Mouse (Mus musculus) testis, adult 2 months (tissue): ENCODE data around the gene Fpr1.

Experiments used
- CTCF ChIP-seq: fragments of 200-500 bp; IDR thresholded peaks from 2 replicates; pipeline ENCODE4 v1.5.1; 2012; ENCODE audit warnings: low read depth, mild to moderate bottlenecking, inconsistent platforms, low read length, moderate library complexity; ENCODE audit not compliant: control insufficient read depth, insufficient read depth, insufficient replicate concordance
- POLR2A ChIP-seq: fragments of 200-500 bp; IDR thresholded peaks from 2 replicates; pipeline ENCODE4 v1.6.1; 2012; ENCODE audit warnings: low read depth, mild to moderate bottlenecking, inconsistent platforms, low read length, moderate library complexity; ENCODE audit not compliant: control insufficient read depth

GRCm38 (mm10) chr17:17899268-17899667 lies 15.5 kb upstream of the Fpr1 start:
- TF ChIP-seq CTCF (no peak), POLR2A (no peak)
